Mouse (Mus musculus) liver, embryonic 16.5 days (tissue): ENCODE results near the gene Syngr2. TPM values are rescaled to one million over a fixed set of nuclear protein-coding genes. Genes with fewer than 3 reads are reported as not detected.
A peak's percentile ranks its signal among the peaks of the same experiment; 100 is the strongest.
"Not testable (repeated sequence)": the region's sequence is repeated elsewhere in the genome, so short reads cannot be mapped to it uniquely, and the experiment has no call there.

Experiments
- ATAC-seq: fragments of 200-750 bp; cut with Nextera tagmentation; 2 replicates; pipeline ENCODE4 v1.8.0; 2017; ENCODE audit warnings: low read depth, mild to moderate bottlenecking, moderate number of reproducible peaks, moderate library complexity
- H3K27ac ChIP-seq: fragments of 300-500 bp; sonication (generic); 2 replicates; pipeline ENCODE4 v1.5.1; 2014; ENCODE audit warnings: mild to moderate bottlenecking, low read length
- H3K27me3 ChIP-seq: fragments of 300-500 bp; sonication (generic); 2 replicates; pipeline ENCODE4 v1.6.1; 2014; ENCODE audit warnings: low read depth, low read length, mixed read lengths; ENCODE audit not compliant: control insufficient read depth, insufficient read depth
- H3K36me3 ChIP-seq: fragments of 300-500 bp; sonication (generic); 2 replicates; pipeline ENCODE4 v1.6.1; 2014; ENCODE audit warnings: mild to moderate bottlenecking; ENCODE audit not compliant: control insufficient read depth, insufficient read depth
- H3K4me1 ChIP-seq: fragments of 300-500 bp; sonication (generic); 2 replicates; pipeline ENCODE4 v1.6.1; 2014; ENCODE audit warnings: low read depth, low read length, mixed read lengths; ENCODE audit not compliant: control insufficient read depth
- H3K4me2 ChIP-seq: fragments of 300-500 bp; sonication (generic); 2 replicates; pipeline ENCODE4 v1.6.1; 2014; ENCODE audit warnings: low read depth, low read length, mixed read lengths
- H3K4me3 ChIP-seq: fragments of 300-500 bp; sonication (generic); 2 replicates; pipeline ENCODE4 v1.5.1; 2014; ENCODE audit warnings: low read depth, mild to moderate bottlenecking, low read length
- H3K9ac ChIP-seq: fragments of 300-500 bp; sonication (generic); 2 replicates; pipeline ENCODE4 v1.6.1; 2014; ENCODE audit warnings: low read depth, low read length
- H3K9me3 ChIP-seq: fragments of 300-500 bp; sonication (generic); replicated peaks from 2 replicates; pipeline ENCODE4 v1.6.1; 2016; ENCODE audit warnings: low read length; ENCODE audit not compliant: control insufficient read depth
- WGBS: fragments of 180-500 bp; shearing (Covaris S2); extraction: QIAGEN DNeasy Blood & Tissue Kit; methylation state at CpG from one replicate; pipeline ENCODE4 v1.1.7; 2014; ENCODE audit not compliant: insufficient replicate concordance; 5-methylcytosine and 5-hydroxymethylcytosine counted together
- polyA plus RNA-seq: library from polyadenylated mRNA; unstranded; fragments of >200 nt; fragmentation: Nextera tagmentation; extraction: Ambion mirVana; gene quantifications from 2 replicates; pipeline ENCODE4 v1.2.1, GENCODE M21; 2015

Syngr2 gene
- polyA plus RNA-seq, 1 experiment from 2014 or later: 55.5 TPM

DNA sequence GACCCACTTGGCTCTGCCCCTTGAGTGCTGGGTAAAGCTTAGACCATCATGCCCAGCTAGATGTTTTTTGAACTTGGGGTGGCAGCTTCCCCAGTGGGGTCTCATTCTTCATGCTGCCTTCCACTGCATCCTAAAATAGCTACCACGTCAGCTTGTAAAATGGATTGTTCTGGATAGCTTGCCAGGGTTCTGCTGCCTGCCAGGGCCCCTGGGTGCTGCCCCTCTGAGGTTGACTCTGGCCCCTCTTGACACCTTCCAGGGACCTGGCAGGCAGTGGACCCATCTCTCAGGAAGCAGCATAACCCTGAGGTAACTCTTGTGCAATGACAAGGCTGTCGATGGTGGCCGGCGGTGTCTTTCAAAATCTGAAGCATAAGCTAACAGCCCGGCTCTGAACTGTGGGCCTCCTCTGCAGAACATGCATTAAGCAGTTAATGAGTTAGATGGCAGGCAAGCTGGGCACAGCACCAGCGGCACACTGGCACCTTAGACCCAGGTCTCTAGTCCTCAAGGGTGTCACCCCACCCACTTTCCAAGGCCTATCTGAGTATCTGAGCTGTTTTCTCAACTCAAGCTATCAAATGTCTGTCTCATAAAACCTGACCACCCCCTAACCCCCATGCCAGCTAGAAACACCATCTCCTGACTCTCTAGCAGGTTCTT lies 5.4 kb downstream of the Syngr2 start:
- Histone ChIP-seq H3K36me3 (peaks cover 66% of the 10 kb centered on the region), H3K9ac (no peak overlapping the region), H3K9me3 (no peaks in the 10 kb centered on the region), H3K27ac (peak overlapping the region; percentile 15; the same call in 1 of the 2 replicates), H3K27me3 (no peaks in the 10 kb centered on the region), H3K4me1 (peaks cover 34% of the 10 kb centered on the region), H3K4me3 (no peak overlapping the region), H3K4me2 (no peak overlapping the region)
- ATAC-seq: no peak
- WGBS: 77% methylated on average over 6 of the region's 6 CpGs

GRCm38 (mm10) chr11:117815850-117816249 lies 6.4 kb downstream of the Syngr2 start:
- H3K4me1 ChIP-seq: peaks cover 26% of the 10 kb centered on the region
- not testable (repeated sequence) for H3K27ac ChIP-seq, H3K4me3 ChIP-seq, ATAC-seq, H3K27me3 ChIP-seq, H3K4me2 ChIP-seq, H3K9ac ChIP-seq, H3K9me3 ChIP-seq
- WGBS: 77% methylated on average over 9 of the region's 9 CpGs
- H3K36me3 ChIP-seq: peaks cover 75% of the 10 kb centered on the region

GRCm38 (mm10) chr11:117816389-117816996 lies 7.0 kb downstream of the Syngr2 start:
- Histone ChIP-seq H3K36me3 (peaks cover 76% of the 10 kb centered on the region), H3K27ac (no peak overlapping the region)
- ATAC-seq: no peak

GRCm38 (mm10) chr11:117819095-117819494 lies 9.6 kb downstream of the Syngr2 start:
- no peaks in the 10 kb centered on the region for H3K27me3 ChIP-seq
- peaks cover 24% of the 10 kb centered on the region for H3K4me1 ChIP-seq
- no peaks in the 10 kb centered on the region for H3K9me3 ChIP-seq
- no peak for ATAC-seq
- no peak overlapping the region for H3K4me3 ChIP-seq
- H3K9ac ChIP-seq: no peak overlapping the region
- peaks cover 75% of the 10 kb centered on the region for H3K36me3 ChIP-seq
- H3K27ac ChIP-seq: no peak overlapping the region
- WGBS: 76% methylated on average over 8 of the region's 8 CpGs
- no peak overlapping the region for H3K4me2 ChIP-seq

More at GRCm38 (mm10) chr11:117816389-117816996, 7.0 kb downstream of the Syngr2 start:
- Histone ChIP-seq H3K4me2 (no peak overlapping the region), H3K4me3 (no peak overlapping the region), H3K4me1 (peaks cover 20% of the 10 kb centered on the region), H3K9ac (no peak overlapping the region), H3K27me3 (no peaks in the 10 kb centered on the region), H3K9me3 (no peaks in the 10 kb centered on the region)
- WGBS: 79% methylated on average over 13 of the region's 13 CpGs

DNA sequence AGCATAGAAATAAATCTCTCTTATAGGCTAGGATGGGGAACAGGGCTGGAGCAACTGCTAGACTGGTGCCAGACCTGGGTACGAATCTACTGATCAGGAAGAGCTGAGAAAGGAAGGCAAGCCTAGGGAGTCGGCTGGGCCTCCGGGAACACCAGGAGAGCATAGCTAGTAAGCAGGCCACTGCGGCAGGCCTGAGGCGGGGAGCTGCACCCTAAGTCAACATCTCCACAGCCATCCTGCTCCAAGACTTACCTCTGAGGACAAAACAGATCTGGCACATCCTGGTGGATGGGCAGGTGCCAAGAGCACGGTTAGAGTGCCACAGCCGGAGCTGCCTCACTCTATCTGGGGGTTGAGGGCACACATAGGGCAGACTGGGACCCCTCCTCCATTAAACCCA lies 10.7 kb downstream of the Syngr2 start:
- no peak overlapping the region for H3K4me2 ChIP-seq
- 92% methylated on average over 7 of the region's 7 CpGs for WGBS
- H3K4me3 ChIP-seq: no peak overlapping the region
- H3K27ac ChIP-seq: no peak overlapping the region
- peaks cover 25% of the 10 kb centered on the region for H3K4me1 ChIP-seq
- H3K36me3 ChIP-seq: peaks cover 65% of the 10 kb centered on the region
- H3K9ac ChIP-seq: no peak overlapping the region
- H3K27me3 ChIP-seq: no peaks in the 10 kb centered on the region
- no peaks in the 10 kb centered on the region for H3K9me3 ChIP-seq
- no peak for ATAC-seq

GRCm38 (mm10) chr11:117821868-117822267 lies 12.4 kb downstream of the Syngr2 start:
- Histone ChIP-seq H3K4me3 (no peak overlapping the region), H3K27me3 (no peaks in the 10 kb centered on the region), H3K27ac (no peak overlapping the region), H3K4me1 (peaks cover 29% of the 10 kb centered on the region), H3K9ac (no peak overlapping the region), H3K9me3 (no peaks in the 10 kb centered on the region), H3K36me3 (peaks cover 53% of the 10 kb centered on the region), H3K4me2 (no peak overlapping the region)
- WGBS: 82% methylated on average over 9 of the region's 9 CpGs
- no peak for ATAC-seq

DNA sequence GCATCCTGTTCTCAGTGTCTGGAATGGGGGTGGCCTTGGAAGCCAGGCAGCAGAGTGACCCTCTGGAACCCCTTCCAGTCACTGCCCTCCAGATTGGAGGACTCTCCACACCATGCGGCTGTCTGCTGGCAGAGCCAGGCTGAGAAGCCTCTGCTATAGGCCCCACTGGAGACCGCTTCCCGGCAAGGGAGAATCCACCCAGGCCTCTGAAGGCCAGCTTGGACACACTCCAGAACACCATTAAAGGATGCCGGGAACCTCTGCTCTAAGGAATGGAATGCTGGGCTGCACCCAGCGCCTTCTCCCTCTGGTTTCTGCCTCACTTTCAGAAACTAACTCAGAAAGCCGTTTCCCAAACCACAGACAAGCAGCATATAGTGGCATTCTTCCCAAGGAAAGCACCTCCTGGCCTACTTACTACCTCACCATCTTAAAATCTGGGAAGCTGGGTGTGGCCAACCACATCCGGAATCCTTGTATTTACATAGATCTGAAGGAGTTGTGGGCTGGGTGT lies 13.3 kb downstream of the Syngr2 start:
- H3K27ac ChIP-seq: no peak overlapping the region
- no peak overlapping the region for H3K4me3 ChIP-seq
- H3K9ac ChIP-seq: no peak overlapping the region
- peaks cover 37% of the 10 kb centered on the region for H3K4me1 ChIP-seq
- no peak for ATAC-seq
- H3K4me2 ChIP-seq: no peak overlapping the region
- no peaks in the 10 kb centered on the region for H3K9me3 ChIP-seq
- peaks cover 44% of the 10 kb centered on the region for H3K36me3 ChIP-seq
- no peaks in the 10 kb centered on the region for H3K27me3 ChIP-seq
- WGBS: 87% methylated on average over 7 of the region's 7 CpGs

GRCm38 (mm10) chr11:117823411-117823810 lies 13.9 kb downstream of the Syngr2 start:
- Histone ChIP-seq H3K9ac (no peak overlapping the region), H3K9me3 (no peaks in the 10 kb centered on the region), H3K4me1 (peaks cover 43% of the 10 kb centered on the region), H3K36me3 (peaks cover 38% of the 10 kb centered on the region), H3K27ac (no peak overlapping the region), H3K4me3 (no peak overlapping the region), H3K4me2 (peak overlapping the region; percentile 77), H3K27me3 (no peaks in the 10 kb centered on the region)
- no peak for ATAC-seq
- WGBS: 82% methylated on average over 6 of the region's 6 CpGs
